Mouse (Mus musculus): ENCODE measurements around the gene Dag1. TPM values are rescaled to one million over a fixed set of nuclear protein-coding genes. Genes with fewer than 3 reads are reported as not detected.

Dag1 gene
- polyA plus RNA-seq, 1 experiment from 2014 or later, result 71.1 TPM

DNA sequence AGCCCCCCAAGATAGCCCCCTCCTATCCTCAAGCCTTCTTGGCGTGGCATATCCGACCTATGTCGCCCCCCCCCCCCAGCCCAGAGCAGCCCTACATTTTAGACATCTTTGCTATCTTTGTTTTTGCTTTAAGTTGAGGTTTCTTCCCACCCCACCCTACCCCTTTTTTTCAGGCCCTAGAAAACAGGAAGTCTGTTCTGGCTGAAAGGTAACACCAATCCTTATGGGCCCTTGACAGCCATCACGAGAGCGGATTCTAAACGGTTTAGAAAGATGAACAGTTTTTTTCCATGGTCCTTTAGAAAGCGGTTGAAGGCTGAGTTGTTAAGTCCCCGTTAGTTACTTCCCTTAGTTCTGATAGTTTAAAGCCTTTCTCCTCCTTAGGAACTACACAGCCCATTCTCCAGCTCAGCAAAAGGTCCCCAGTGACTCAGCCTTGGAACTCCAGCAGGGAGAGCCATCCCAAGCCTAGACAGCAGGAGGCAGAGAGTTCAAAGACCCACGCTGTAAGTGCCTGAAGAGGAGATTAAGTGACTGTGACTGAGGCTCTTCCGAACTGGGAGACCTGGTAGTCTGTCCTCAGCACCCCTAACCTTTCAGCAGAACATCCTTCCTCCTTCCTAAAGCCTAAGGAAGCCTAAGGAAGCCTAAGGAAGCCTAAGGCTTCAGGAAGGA is 2.6 kb upstream of the Dag1 start:
- Histone ChIP-seq H3K27ac (replicated peaks) (no peak overlapping the region), H3K4me3 (no peak overlapping the region), H3K4me1 (peaks cover 33% of the 10 kb centered on the region), H3K36me3 (no peaks in the 10 kb centered on the region), H3K9me3 (replicated peaks) (no peaks in the 10 kb centered on the region), H3K27me3 (ENCODE audit: low read depth, poor library complexity, severe bottlenecking) (no peaks in the 10 kb centered on the region)
- DNase-seq (ENCODE audit: low spot score), result no peak
- WGBS, result 62% methylated on average over 10 of the region's 10 CpGs

DNA sequence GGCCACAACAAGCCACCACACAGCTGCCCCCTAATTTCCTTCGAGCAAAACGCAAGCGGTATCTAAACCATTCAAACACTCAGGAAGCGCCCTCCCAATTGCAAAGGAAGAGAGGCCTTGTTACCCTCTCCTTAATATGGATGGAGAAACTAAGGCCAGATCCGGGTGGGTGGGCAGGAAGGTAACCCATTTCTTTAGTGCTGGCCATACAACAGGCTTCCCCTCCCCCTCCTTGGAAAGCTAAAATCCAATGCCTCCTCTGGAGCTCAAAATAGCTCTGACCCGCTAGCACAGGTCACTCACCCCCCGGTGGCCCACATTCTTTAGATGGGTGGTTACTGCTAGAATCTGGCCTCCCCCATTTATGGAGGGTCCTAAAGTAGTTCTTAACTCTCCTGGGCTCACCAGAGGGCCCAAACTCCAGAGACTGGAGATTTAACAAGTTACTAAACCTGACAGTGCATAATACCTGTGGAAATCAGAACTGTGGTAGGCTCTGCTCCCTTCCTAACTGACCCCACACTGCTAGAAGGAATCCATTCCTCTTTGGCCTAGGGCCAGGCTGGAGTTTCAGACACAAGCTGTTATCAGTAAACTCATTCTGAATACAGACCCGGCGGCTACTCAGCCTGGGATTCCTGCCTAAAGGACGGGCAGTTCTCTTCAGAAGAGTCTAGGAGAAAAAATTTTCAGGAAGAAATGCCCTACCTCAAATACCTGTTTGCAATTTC is 598 bp upstream of the Dag1 start:
- peak; percentile 20 for DNase-seq (ENCODE audit: low spot score)
- 18% methylated on average over 10 of the region's 10 CpGs for WGBS
- Histone ChIP-seq H3K4me3 (peak overlapping the region; percentile 93), H3K36me3 (peaks cover 5% of the 10 kb centered on the region; the same call in 1 of the 2 replicates), H3K27me3 (ENCODE audit: low read depth, poor library complexity, severe bottlenecking) (no peaks in the 10 kb centered on the region), H3K4me1 (peaks cover 40% of the 10 kb centered on the region), H3K9me3 (replicated peaks) (no peaks in the 10 kb centered on the region), H3K27ac (replicated peaks) (peak overlapping the region; percentile 97)

DNA sequence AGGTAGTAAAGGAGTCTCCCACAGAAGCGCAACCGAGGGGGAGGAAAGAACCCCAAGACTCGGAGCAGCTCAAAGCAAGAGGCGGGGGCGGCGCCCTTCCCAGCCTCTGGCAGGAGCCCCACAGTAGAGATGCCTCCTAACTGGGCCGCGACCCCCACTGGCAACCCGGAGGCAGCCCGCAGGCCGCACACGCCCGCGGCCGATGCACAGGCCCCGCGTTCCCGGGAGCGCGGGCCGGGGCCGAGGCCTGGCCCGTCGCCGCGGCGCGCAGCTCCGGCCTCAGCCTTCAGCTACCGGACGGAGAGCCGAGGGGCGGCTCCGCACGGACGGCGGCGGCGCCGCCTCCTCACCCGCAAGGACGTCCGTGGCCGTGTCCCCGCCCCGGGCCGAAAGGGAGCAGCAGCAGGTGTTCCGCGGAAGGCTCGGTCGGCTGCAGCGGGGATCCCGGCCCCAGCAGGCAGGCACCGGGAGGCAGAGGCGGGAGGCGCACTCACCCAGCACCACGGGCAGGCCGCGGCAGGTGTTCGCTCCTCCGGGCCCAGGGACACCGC is 552 bp downstream of the Dag1 start:
- peaks cover 5% of the 10 kb centered on the region; the same call in 1 of the 2 replicates for H3K36me3 ChIP-seq
- H3K27ac ChIP-seq (replicated peaks), result peak overlapping the region; percentile 97
- under 1% methylated on average over 62 of the region's 62 CpGs for WGBS
- H3K4me1 ChIP-seq, result peaks cover 40% of the 10 kb centered on the region
- DNase-seq (ENCODE audit: low spot score), result no peak
- H3K9me3 ChIP-seq (replicated peaks), result no peaks in the 10 kb centered on the region
- H3K27me3 ChIP-seq (ENCODE audit: low read depth, poor library complexity, severe bottlenecking), result no peaks in the 10 kb centered on the region
- peak overlapping the region; percentile 93 for H3K4me3 ChIP-seq

DNA sequence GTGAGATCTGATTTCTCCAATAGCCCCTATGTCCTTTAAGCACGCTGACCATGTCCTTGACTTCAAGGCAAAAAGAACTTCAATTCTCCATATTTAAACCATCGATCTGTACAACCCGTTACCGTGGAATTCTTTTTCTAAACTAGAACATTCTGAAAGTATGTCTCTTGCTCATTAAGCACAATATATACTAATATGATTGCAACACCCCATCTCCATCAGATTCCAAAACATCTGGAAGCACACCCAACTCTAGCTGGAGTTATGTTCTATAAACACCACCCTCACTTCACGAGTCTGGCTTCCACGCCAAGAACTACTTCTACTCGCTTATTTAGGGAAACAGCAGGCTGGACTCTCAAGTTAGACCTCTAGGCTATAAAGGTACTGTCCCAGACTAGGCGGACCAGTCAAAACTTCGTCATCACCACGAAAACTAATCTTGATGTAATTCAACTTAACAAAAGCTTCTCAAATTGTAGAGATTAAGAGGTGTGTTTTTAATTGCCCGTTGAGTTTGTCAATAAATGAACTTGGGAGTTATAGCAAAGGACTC is 1.2 kb downstream of the Dag1 start:
- no peak for DNase-seq (ENCODE audit: low spot score)
- H3K36me3 ChIP-seq, result peaks cover 11% of the 10 kb centered on the region; the same call in 1 of the 2 replicates
- H3K9me3 ChIP-seq (replicated peaks), result no peaks in the 10 kb centered on the region
- H3K27ac ChIP-seq (replicated peaks), result peak overlapping the region; percentile 97
- no peaks in the 10 kb centered on the region for H3K27me3 ChIP-seq (ENCODE audit: low read depth, poor library complexity, severe bottlenecking)
- peaks cover 40% of the 10 kb centered on the region for H3K4me1 ChIP-seq
- WGBS, result 52% methylated on average over 11 of the region's 11 CpGs
- peak overlapping the region; percentile 93 for H3K4me3 ChIP-seq

DNA sequence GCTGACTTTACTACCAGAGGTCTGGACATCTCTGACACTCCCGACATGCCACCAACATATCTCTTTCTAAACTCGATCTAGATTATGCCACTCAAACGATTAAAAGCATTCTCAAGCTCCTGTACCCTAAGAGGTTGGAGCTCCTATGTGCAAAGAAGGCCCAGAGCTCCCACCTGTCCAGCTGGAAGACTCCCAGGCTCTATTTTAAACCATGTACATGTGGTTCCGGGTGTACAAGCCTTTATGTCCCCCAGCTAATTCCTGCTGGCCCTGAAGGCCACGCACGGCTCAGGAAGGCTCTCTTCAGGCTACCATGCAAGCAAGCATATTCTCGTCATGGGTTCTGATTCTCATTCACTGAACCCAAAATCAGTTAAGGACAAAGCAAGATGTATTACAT is 1.9 kb downstream of the Dag1 start:
- Histone ChIP-seq H3K27me3 (ENCODE audit: low read depth, poor library complexity, severe bottlenecking) (no peaks in the 10 kb centered on the region), H3K27ac (replicated peaks) (no peak overlapping the region), H3K9me3 (replicated peaks) (no peaks in the 10 kb centered on the region), H3K36me3 (peaks cover 18% of the 10 kb centered on the region; the same call in 1 of the 2 replicates), H3K4me1 (peaks cover 40% of the 10 kb centered on the region), H3K4me3 (peak overlapping the region; percentile 93)
- DNase-seq (ENCODE audit: low spot score), result no peak
- 81% methylated on average over 7 of the region's 7 CpGs for WGBS

DNA sequence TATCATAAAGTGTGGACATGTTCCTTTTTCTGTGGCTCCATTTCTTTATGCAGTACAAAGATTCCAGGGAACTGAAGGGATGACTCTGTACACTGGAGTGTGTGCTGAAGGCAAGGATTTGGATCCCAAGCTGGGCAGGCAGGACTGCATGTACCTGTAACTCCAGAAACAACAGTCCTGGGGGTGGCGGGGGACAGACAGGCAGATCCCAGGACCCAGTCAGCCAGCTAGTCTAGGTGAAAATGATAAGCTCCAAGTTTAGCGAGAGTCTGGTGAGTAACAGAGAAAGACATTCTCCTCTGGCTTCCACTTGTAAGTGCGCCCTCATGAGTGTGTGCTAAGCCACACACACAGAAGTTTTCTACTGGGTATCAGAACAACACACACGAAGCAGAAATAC is 3.2 kb downstream of the Dag1 start:
- no peak for DNase-seq (ENCODE audit: low spot score)
- no peak overlapping the region for H3K4me3 ChIP-seq
- 84% methylated on average over 4 of the region's 4 CpGs for WGBS
- no peaks in the 10 kb centered on the region for H3K9me3 ChIP-seq (replicated peaks)
- no peaks in the 10 kb centered on the region for H3K27me3 ChIP-seq (ENCODE audit: low read depth, poor library complexity, severe bottlenecking)
- H3K27ac ChIP-seq (replicated peaks), result no peak overlapping the region
- peaks cover 40% of the 10 kb centered on the region for H3K4me1 ChIP-seq
- H3K36me3 ChIP-seq, result peaks cover 18% of the 10 kb centered on the region; the same call in 1 of the 2 replicates

DNA sequence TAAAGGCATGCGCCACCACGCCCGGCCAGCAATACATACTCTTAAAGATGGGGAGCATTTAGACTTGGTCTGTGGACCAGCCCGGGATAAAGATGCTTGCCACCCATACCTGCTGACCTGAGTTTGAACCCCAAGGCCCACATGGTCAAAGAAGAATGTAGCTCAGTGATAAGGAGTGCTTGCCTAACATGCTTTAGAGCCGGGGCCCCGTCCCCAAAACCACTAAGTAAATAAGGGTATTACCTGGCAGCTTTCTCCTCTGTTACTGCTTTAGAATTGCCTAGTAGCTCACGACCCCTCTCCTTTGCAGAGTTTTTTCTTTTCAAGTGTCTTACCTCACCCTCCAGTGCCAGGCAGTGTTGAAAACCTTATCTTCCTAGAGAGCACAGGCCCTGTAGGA is 11.0 kb downstream of the Dag1 start:
- 95% methylated on average over 7 of the region's 7 CpGs for WGBS
- DNase-seq (ENCODE audit: low spot score), result no peak
- H3K9me3 ChIP-seq (replicated peaks), result no peaks in the 10 kb centered on the region
- H3K27me3 ChIP-seq (ENCODE audit: low read depth, poor library complexity, severe bottlenecking), result no peaks in the 10 kb centered on the region
- H3K27ac ChIP-seq (replicated peaks), result no peak overlapping the region
- H3K4me3 ChIP-seq, result no peak overlapping the region
- no peaks in the 10 kb centered on the region for H3K4me1 ChIP-seq
- H3K36me3 ChIP-seq, result peaks cover 56% of the 10 kb centered on the region

DNA sequence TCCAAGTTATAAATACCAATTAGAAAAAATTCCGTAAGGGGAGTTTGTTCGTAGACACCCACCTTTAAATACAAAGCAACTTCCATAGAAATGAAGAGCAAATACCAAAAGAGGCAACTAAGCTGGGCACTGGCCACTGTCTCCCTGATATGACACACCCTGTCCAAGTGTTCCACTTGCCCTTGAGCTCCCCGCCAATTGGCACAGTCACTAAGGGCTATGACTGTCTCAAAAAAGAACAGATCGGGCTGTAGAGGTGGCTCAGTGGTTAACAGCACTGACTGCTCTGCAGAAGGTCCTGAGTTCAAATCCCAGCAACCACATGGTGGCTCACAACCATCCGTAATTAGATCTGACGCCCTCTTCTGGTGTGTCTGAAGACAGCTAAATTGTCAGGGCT is 11.9 kb downstream of the Dag1 start:
- Histone ChIP-seq H3K27ac (replicated peaks) (no peak overlapping the region), H3K9me3 (replicated peaks) (no peaks in the 10 kb centered on the region), H3K36me3 (peaks cover 54% of the 10 kb centered on the region), H3K4me1 (no peaks in the 10 kb centered on the region), H3K27me3 (ENCODE audit: low read depth, poor library complexity, severe bottlenecking) (no peaks in the 10 kb centered on the region), H3K4me3 (no peak overlapping the region)
- 95% methylated on average over 6 of the region's 6 CpGs for WGBS
- no peak for DNase-seq (ENCODE audit: low spot score)

DNA sequence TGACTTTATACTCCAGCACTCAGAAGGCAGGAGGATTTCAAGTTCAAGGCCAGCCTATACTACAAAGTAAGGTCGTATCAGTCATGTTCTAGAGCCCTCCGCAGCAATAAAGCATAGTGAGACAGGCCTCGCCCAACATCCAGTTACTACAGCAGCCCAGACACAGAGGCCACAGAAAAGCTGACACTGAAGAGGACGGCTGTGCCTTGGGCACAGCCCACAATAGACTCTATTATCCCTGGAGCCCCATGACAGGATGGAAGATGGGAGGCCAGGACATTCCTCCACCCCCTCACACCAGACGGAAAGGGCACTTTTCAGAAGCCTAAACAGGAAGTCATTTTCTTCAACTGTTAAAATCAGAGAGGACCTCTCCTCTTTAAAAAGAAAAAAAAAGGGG is 14.8 kb downstream of the Dag1 start:
- DNase-seq (ENCODE audit: low spot score), result no peak
- Histone ChIP-seq H3K4me3 (no peak overlapping the region), H3K36me3 (peaks cover 78% of the 10 kb centered on the region), H3K27ac (replicated peaks) (no peak overlapping the region), H3K4me1 (no peaks in the 10 kb centered on the region), H3K27me3 (ENCODE audit: low read depth, poor library complexity, severe bottlenecking) (no peaks in the 10 kb centered on the region), H3K9me3 (replicated peaks) (no peaks in the 10 kb centered on the region)
- WGBS, result 74% methylated on average over 5 of the region's 5 CpGs

DNA sequence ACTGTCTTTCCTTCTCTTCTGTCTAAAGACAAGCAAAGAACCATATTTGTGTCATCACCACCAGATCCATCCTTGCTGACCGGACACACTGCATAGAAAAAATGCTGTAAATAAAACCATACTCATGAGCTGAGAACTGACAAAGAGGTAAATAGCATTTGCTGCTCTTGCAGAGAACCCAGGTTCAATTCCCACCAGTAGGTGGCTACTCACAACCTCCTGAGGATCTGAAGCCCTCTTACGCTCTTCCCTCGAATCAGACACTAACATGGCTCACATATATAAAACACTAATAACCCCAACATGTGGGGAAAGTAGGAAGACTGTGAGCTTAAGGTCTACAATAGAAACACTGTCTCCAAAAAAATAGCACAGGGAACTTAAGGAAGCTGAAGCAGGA is 18.8 kb downstream of the Dag1 start:
- Histone ChIP-seq H3K27me3 (ENCODE audit: low read depth, poor library complexity, severe bottlenecking) (no peaks in the 10 kb centered on the region), H3K4me3 (no peak overlapping the region), H3K36me3 (peaks cover 66% of the 10 kb centered on the region), H3K9me3 (replicated peaks) (no peaks in the 10 kb centered on the region), H3K4me1 (no peaks in the 10 kb centered on the region; the same call in 1 of the 2 replicates), H3K27ac (replicated peaks) (no peak overlapping the region)
- no peak for DNase-seq (ENCODE audit: low spot score)
- 86% methylated on average over 3 of the region's 3 CpGs for WGBS

DNA sequence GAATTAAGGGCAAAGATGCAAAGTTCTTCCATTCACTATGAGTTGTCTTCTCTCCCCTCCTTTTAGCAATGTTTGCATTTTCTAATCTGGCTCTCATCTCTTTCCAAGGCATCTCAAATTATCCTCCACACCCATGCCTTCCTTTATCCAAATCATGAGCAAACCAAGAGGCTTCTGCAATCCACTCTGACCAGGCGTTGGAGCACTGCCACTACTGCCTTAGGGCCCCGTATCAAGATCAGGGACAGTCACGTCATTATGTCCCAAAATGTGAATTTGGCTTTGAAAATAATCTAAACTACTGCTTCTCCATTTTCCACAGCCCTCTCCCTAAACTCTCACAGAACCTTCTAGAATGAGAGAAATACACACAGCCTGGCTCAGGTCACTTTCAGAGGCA is 19.2 kb downstream of the Dag1 start:
- Histone ChIP-seq H3K27ac (replicated peaks) (no peak overlapping the region), H3K4me1 (no peaks in the 10 kb centered on the region; the same call in 1 of the 2 replicates), H3K27me3 (ENCODE audit: low read depth, poor library complexity, severe bottlenecking) (no peaks in the 10 kb centered on the region), H3K4me3 (no peak overlapping the region), H3K36me3 (peaks cover 67% of the 10 kb centered on the region), H3K9me3 (replicated peaks) (no peaks in the 10 kb centered on the region)
- 94% methylated on average over 3 of the region's 3 CpGs for WGBS
- no peak for DNase-seq (ENCODE audit: low spot score)

DNA sequence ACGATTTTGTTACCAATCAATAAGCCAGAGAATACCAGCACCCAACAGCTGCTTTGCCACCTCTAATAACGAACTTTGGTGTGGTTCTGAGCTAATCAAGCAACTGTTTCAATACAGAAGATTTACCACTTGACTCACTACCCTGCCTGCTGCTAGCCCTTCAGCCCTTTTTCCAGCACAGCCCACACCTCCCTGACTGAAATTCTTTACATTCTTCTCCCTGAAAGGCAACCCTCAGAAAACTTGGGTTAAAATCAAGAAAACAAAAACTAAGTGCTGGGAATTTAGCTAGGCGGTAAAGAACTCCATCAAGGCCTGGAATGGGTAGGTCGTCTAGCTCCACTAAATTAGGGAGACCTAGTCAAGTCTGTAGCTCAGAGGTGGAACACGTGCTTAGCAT is 23.8 kb downstream of the Dag1 start:
- H3K27ac ChIP-seq (replicated peaks), result no peak overlapping the region
- no peak for DNase-seq (ENCODE audit: low spot score)
- H3K9me3 ChIP-seq (replicated peaks), result no peaks in the 10 kb centered on the region
- WGBS, result 80% methylated on average over 5 of the region's 5 CpGs
- no peak overlapping the region for H3K4me3 ChIP-seq
- peaks cover 4% of the 10 kb centered on the region; the same call in 1 of the 2 replicates for H3K4me1 ChIP-seq
- peaks cover 42% of the 10 kb centered on the region for H3K36me3 ChIP-seq
- no peaks in the 10 kb centered on the region for H3K27me3 ChIP-seq (ENCODE audit: low read depth, poor library complexity, severe bottlenecking)

DNA sequence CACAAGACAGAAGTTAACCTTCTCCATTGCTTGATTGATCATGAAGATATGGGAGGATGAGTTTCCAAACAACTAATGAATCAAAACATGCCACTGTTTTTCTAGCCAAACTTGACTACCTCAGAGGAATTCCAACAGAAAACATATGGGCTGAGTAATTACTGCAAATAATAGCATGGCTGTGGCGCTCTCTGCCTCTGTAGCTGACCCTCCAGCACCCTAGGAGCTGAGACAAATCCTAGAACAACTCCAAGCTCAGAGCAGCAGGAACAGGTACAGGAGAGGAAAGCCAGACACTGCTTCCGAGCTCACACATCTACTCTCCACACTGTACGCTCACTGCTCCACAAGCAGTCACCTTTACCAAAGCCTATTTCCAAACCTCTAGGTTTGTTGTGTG is 24.9 kb downstream of the Dag1 start:
- H3K27ac ChIP-seq (replicated peaks), result no peak overlapping the region
- H3K9me3 ChIP-seq (replicated peaks), result no peaks in the 10 kb centered on the region
- WGBS, result 85% methylated on average over 3 of the region's 3 CpGs
- DNase-seq (ENCODE audit: low spot score), result no peak
- H3K4me3 ChIP-seq, result no peak overlapping the region
- H3K4me1 ChIP-seq, result peaks cover 4% of the 10 kb centered on the region; the same call in 1 of the 2 replicates
- peaks cover 42% of the 10 kb centered on the region for H3K36me3 ChIP-seq
- no peaks in the 10 kb centered on the region for H3K27me3 ChIP-seq (ENCODE audit: low read depth, poor library complexity, severe bottlenecking)

Measured in midbrain, embryonic 10.5 days (tissue).